Mouse (Mus musculus): ENCODE data around the gene Oas1d.
"Not testable (repeated sequence)": the region's sequence is repeated elsewhere in the genome, so short reads cannot be mapped to it uniquely, and the experiment has no call there.

The Oas1d gene

GRCm38 (mm10) chr5:120914204-120914603 lies at the start of gene Oas1d:
Oas1d (plus strand) TSS chr5:120914536.
- not testable (repeated sequence) for DNase-seq

- peak; percentile 23 for DNase-seq
Observed at GRCm38 (mm10) chr5:120865336-120865860, 48.9 kb upstream of the Oas1d start.

GRCm38 (mm10) chr5:120869436-120870015 lies 44.8 kb upstream of the Oas1d start:
- no peak for DNase-seq

GRCm38 (mm10) chr5:120870081-120870480 lies 44.3 kb upstream of the Oas1d start:
- DNase-seq, result no peak

- no peak for DNase-seq
Observed at GRCm38 (mm10) chr5:120870782-120871181, 43.6 kb upstream of the Oas1d start.

GRCm38 (mm10) chr5:120871469-120871868 lies 42.9 kb upstream of the Oas1d start:
- DNase-seq, result no peak

- DNase-seq, result not testable (repeated sequence)
Observed at GRCm38 (mm10) chr5:120876839-120877238, 37.5 kb upstream of the Oas1d start.

GRCm38 (mm10) chr5:120877407-120877806 lies 36.9 kb upstream of the Oas1d start:
- DNase-seq, result not testable (repeated sequence)

GRCm38 (mm10) chr5:120878803-120879202 lies 35.5 kb upstream of the Oas1d start:
- not testable (repeated sequence) for DNase-seq

- DNase-seq, result not testable (repeated sequence)
Observed at GRCm38 (mm10) chr5:120881681-120882080, 32.7 kb upstream of the Oas1d start.

- DNase-seq, result not testable (repeated sequence)
Observed at GRCm38 (mm10) chr5:120887413-120887812, 26.9 kb upstream of the Oas1d start, which contains the start of gene Oas1g. Oas1g (minus strand) TSS chr5:120887613.

GRCm38 (mm10) chr5:120887831-120888230 lies 26.5 kb upstream of the Oas1d start:
- no peak for DNase-seq

GRCm38 (mm10) chr5:120888294-120888815 lies 26.0 kb upstream of the Oas1d start:
- DNase-seq, result not testable (repeated sequence)

GRCm38 (mm10) chr5:120890026-120890425 lies 24.3 kb upstream of the Oas1d start:
- DNase-seq, result no peak

GRCm38 (mm10) chr5:120890991-120891390 lies 23.3 kb upstream of the Oas1d start:
- DNase-seq, result no peak

GRCm38 (mm10) chr5:120891566-120892242 lies 22.6 kb upstream of the Oas1d start:
- DNase-seq, result not testable (repeated sequence)

GRCm38 (mm10) chr5:120892243-120892660 lies 22.1 kb upstream of the Oas1d start:
- no peak for DNase-seq

GRCm38 (mm10) chr5:120893866-120894265 lies 20.5 kb upstream of the Oas1d start:
- not testable (repeated sequence) for DNase-seq

- DNase-seq, result not testable (repeated sequence)
Observed at GRCm38 (mm10) chr5:120894692-120895091, 19.6 kb upstream of the Oas1d start.

- no peak for DNase-seq
Observed at GRCm38 (mm10) chr5:120895231-120895900, 19.0 kb upstream of the Oas1d start.

- DNase-seq, result no peak
Observed at GRCm38 (mm10) chr5:120898307-120898706, 16.0 kb upstream of the Oas1d start.

GRCm38 (mm10) chr5:120898726-120899125 lies 15.6 kb upstream of the Oas1d start:
- no peak for DNase-seq

GRCm38 (mm10) chr5:120900666-120901065 lies 13.7 kb upstream of the Oas1d start:
- no peak for DNase-seq

Data from thymus, postnatal 14 days (tissue).